Mouse (Mus musculus): ENCODE results near the gene Slc15a3. TPM values are rescaled to one million over a fixed set of nuclear protein-coding genes. Genes with fewer than 3 reads are reported as not detected.
A peak's percentile ranks its signal among the peaks of the same experiment; 100 is the strongest.

Gene Slc15a3
- polyA plus RNA-seq, 1 experiment from 2014 or later, result 0.46 TPM

GRCm38 (mm10) chr19:10821319-10821718 lies 18.2 kb upstream of the Slc15a3 start:
- TF ChIP-seq CTCF (IDR thresholded peaks at IDR 0.05; ENCODE audit: low read depth), result no peak
- ATAC-seq (ENCODE audit: insufficient read depth) (no peak), DNase-seq (no peak)
- Histone ChIP-seq H3K27ac (ENCODE audit: low read depth) (no peak overlapping the region), H3K27me3 (ENCODE audit: insufficient read depth, low read length) (no peaks in the 10 kb centered on the region), H3K4me2 (no peak overlapping the region), H3K9me3 (ENCODE audit: low read depth, low read length) (no peaks in the 10 kb centered on the region), H3K4me3 (ENCODE audit: low read depth, low read length) (no peak overlapping the region), H3K36me3 (ENCODE audit: insufficient read depth) (no peaks in the 10 kb centered on the region), H3K9ac (no peak overlapping the region), H3K4me1 (ENCODE audit: insufficient read depth) (no peaks in the 10 kb centered on the region)
- WGBS, result 60% methylated on average over 7 of the region's 7 CpGs

- ATAC-seq (ENCODE audit: insufficient read depth) (no peak), DNase-seq (no peak)
- WGBS, result 91% methylated on average over 4 of the region's 4 CpGs
These were observed 17.0 kb upstream of the Slc15a3 start for GRCm38 (mm10) chr19:10822534-10822933.

GRCm38 (mm10) chr19:10824061-10824460 lies 15.5 kb upstream of the Slc15a3 start:
- H3K36me3 ChIP-seq (ENCODE audit: insufficient read depth), result no peaks in the 10 kb centered on the region
- ATAC-seq (ENCODE audit: insufficient read depth) (no peak), DNase-seq (no peak)
- no peaks in the 10 kb centered on the region for H3K27me3 ChIP-seq (ENCODE audit: insufficient read depth, low read length)
- 65% methylated on average over 7 of the region's 7 CpGs for WGBS
- no peaks in the 10 kb centered on the region for H3K9me3 ChIP-seq (ENCODE audit: low read depth, low read length)
- H3K4me2 ChIP-seq, result no peak overlapping the region
- TF ChIP-seq CTCF (IDR thresholded peaks at IDR 0.05; ENCODE audit: low read depth), result no peak
- no peak overlapping the region for H3K27ac ChIP-seq (ENCODE audit: low read depth)
- no peak overlapping the region for H3K9ac ChIP-seq
- no peak overlapping the region for H3K4me3 ChIP-seq (ENCODE audit: low read depth, low read length)
- no peaks in the 10 kb centered on the region for H3K4me1 ChIP-seq (ENCODE audit: insufficient read depth)

More at GRCm38 (mm10) chr19:10822534-10822933, 17.0 kb upstream of the Slc15a3 start:
- Histone ChIP-seq H3K9me3 (ENCODE audit: low read depth, low read length) (no peaks in the 10 kb centered on the region), H3K4me2 (no peak overlapping the region), H3K4me3 (ENCODE audit: low read depth, low read length) (no peak overlapping the region), H3K4me1 (ENCODE audit: insufficient read depth) (no peaks in the 10 kb centered on the region), H3K9ac (no peak overlapping the region), H3K36me3 (ENCODE audit: insufficient read depth) (no peaks in the 10 kb centered on the region), H3K27me3 (ENCODE audit: insufficient read depth, low read length) (no peaks in the 10 kb centered on the region), H3K27ac (ENCODE audit: low read depth) (no peak overlapping the region)
- no peak for TF ChIP-seq CTCF (IDR thresholded peaks at IDR 0.05; ENCODE audit: low read depth)

GRCm38 (mm10) chr19:10828321-10828720 lies 11.2 kb upstream of the Slc15a3 start:
- no peak for TF ChIP-seq CTCF (IDR thresholded peaks at IDR 0.05; ENCODE audit: low read depth)
- H3K9me3 ChIP-seq (ENCODE audit: low read depth, low read length), result no peaks in the 10 kb centered on the region
- WGBS, result 87% methylated on average over 5 of the region's 5 CpGs
- no peaks in the 10 kb centered on the region for H3K27me3 ChIP-seq (ENCODE audit: insufficient read depth, low read length)
- no peak for DNase-seq
- H3K36me3 ChIP-seq (ENCODE audit: insufficient read depth), result no peaks in the 10 kb centered on the region
- ATAC-seq (ENCODE audit: insufficient read depth), result no peak
- no peak overlapping the region for H3K27ac ChIP-seq (ENCODE audit: low read depth)
- no peak overlapping the region for H3K9ac ChIP-seq
- H3K4me2 ChIP-seq, result no peak overlapping the region
- no peaks in the 10 kb centered on the region for H3K4me1 ChIP-seq (ENCODE audit: insufficient read depth)
- H3K4me3 ChIP-seq (ENCODE audit: low read depth, low read length), result no peak overlapping the region

- Histone ChIP-seq H3K27ac (ENCODE audit: low read depth) (no peak within 1 kb of the TSS), H3K9me3 (ENCODE audit: low read depth, low read length) (no peaks in the 10 kb centered on the region), H3K4me2 (no peak within 1 kb of the TSS), H3K4me1 (ENCODE audit: insufficient read depth) (no peaks in the 10 kb centered on the region), H3K4me3 (ENCODE audit: low read depth, low read length) (no peak within 1 kb of the TSS), H3K27me3 (ENCODE audit: insufficient read depth, low read length) (no peaks in the 10 kb centered on the region), H3K36me3 (ENCODE audit: insufficient read depth) (no peaks in the 10 kb centered on the region), H3K9ac (no peak within 1 kb of the TSS)
- ATAC-seq (ENCODE audit: insufficient read depth), result no peak
- no peak for TF ChIP-seq CTCF (IDR thresholded peaks at IDR 0.05; ENCODE audit: low read depth)
- 88% methylated on average over 16 of the region's 16 CpGs for WGBS
- no peak for DNase-seq
These were observed 9.9 kb upstream of the Slc15a3 start, which contains the start of gene Cd6 for GRCm38 (mm10) chr19:10829436-10830175. Gene Cd6 (minus strand): TSS chr19:10830058.

GRCm38 (mm10) chr19:10831424-10831823 lies 8.1 kb upstream of the Slc15a3 start:
- no peak; the same call in 1 of the 2 replicates for ATAC-seq (ENCODE audit: insufficient read depth)
- DNase-seq, result peak; percentile 79
- Histone ChIP-seq H3K4me2 (no peak overlapping the region), H3K36me3 (ENCODE audit: insufficient read depth) (no peaks in the 10 kb centered on the region), H3K9me3 (ENCODE audit: low read depth, low read length) (no peaks in the 10 kb centered on the region), H3K4me3 (ENCODE audit: low read depth, low read length) (no peak overlapping the region), H3K27ac (ENCODE audit: low read depth) (no peak overlapping the region), H3K9ac (no peak overlapping the region), H3K4me1 (ENCODE audit: insufficient read depth) (no peaks in the 10 kb centered on the region), H3K27me3 (ENCODE audit: insufficient read depth, low read length) (no peaks in the 10 kb centered on the region)
- peak; percentile 69 for TF ChIP-seq CTCF (IDR thresholded peaks at IDR 0.05; ENCODE audit: low read depth)
- WGBS, result 7% methylated on average over 5 of the region's 5 CpGs

GRCm38 (mm10) chr19:10832030-10832429 lies 7.5 kb upstream of the Slc15a3 start:
- DNase-seq (no peak), ATAC-seq (ENCODE audit: insufficient read depth) (no peak)
- Histone ChIP-seq H3K9ac (no peak overlapping the region), H3K9me3 (ENCODE audit: low read depth, low read length) (no peaks in the 10 kb centered on the region), H3K4me1 (ENCODE audit: insufficient read depth) (no peaks in the 10 kb centered on the region), H3K4me3 (ENCODE audit: low read depth, low read length) (no peak overlapping the region), H3K27ac (ENCODE audit: low read depth) (no peak overlapping the region), H3K36me3 (ENCODE audit: insufficient read depth) (no peaks in the 10 kb centered on the region), H3K27me3 (ENCODE audit: insufficient read depth, low read length) (no peaks in the 10 kb centered on the region), H3K4me2 (no peak overlapping the region)
- no peak for TF ChIP-seq CTCF (IDR thresholded peaks at IDR 0.05; ENCODE audit: low read depth)
- 63% methylated on average over 3 of the region's 3 CpGs for WGBS
